Mouse (Mus musculus) right cerebral cortex, postnatal 14 days (tissue): ENCODE measurements at regions not wholly inside any gene's neighbourhood (a gene's known extent, or its start where the extent isn't known, plus 50 kb on each side); places are given as distances from the start of the nearest gene placed in this dataset.

Experiments
- DNase-seq: peaks from one replicate; pipeline ENCODE4 v3.0.0; 2022

GRCm38 (mm10) chr4:22997198-22997985 is 509.2 kb upstream of the Pou3f2 start:
- peak; percentile 5 for DNase-seq

GRCm38 (mm10) chr4:22986763-22987468 is 498.8 kb upstream of the Pou3f2 start:
- no peak for DNase-seq

DNA sequence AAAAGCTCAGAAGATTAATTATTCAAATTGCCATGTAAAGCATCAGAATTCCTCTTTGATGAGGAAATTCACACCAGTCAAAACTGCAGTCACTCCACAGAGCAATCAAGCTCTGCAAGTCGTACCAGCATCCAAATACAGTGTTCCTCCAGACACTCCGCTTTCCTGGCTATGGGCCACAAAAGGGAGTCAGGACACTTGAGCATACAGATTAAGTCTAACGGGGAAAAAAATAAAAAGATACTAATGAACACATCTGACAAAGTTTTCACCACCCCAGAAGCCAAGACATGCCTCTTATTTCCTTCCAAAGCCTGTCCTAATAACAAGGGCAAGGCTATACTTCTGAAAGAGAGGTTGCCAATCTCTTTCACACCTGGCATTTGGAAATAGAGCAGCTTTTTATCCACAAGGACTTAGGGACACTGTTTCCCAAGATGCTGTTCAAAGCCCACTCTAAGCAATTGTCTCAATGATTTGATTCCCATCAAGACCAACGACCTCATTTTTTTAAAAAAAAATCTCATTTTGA is 485.5 kb upstream of the Pou3f2 start:
- DNase-seq = no peak

GRCm38 (mm10) chr4:22972784-22973584 is 484.8 kb upstream of the Pou3f2 start:
- no peak for DNase-seq

GRCm38 (mm10) chr4:22971127-22971526 is 483.0 kb upstream of the Pou3f2 start:
- DNase-seq = no peak

GRCm38 (mm10) chr4:22970495-22970894 is 482.3 kb upstream of the Pou3f2 start:
- DNase-seq = no peak

GRCm38 (mm10) chr4:22949422-22949821 is 461.3 kb upstream of the Pou3f2 start:
- DNase-seq = no peak

GRCm38 (mm10) chr4:22948880-22949279 is 460.7 kb upstream of the Pou3f2 start:
- no peak for DNase-seq

DNA sequence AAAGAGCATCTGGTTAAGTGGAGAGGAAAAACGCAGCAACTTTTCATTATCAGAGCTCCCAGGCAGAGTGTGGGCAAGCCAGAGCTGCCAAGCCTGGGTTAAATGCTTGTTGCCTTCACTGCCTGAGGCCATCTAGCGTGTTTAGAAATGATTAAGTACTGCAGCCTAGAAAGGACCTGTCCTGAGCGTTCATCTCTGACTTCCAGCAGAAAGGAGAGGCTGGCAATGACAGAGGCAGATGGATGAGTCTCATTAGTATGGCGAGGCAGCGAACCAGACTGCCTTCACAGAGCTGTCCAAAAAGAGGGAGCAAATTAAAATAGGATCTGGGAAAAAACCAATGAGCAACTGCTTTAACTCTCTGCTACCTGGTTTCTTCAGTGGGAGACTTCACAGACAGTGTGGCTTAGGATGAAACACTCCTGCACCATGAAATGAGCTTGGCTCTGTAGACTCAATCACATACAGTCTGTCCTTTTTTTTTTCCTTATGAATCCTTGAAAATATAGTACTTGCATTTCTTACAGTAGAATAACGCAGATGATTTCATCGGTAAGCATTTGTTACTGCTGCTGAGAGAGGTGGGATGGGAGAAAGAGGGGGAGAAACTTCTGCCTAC is 458.7 kb upstream of the Pou3f2 start:
- no peak for DNase-seq

- DNase-seq = no peak
Measured at GRCm38 (mm10) chr4:22938302-22938701, 450.1 kb upstream of the Pou3f2 start.

- peak; percentile 8 for DNase-seq
Measured at GRCm38 (mm10) chr4:22924181-22924580, 436.0 kb upstream of the Pou3f2 start.

GRCm38 (mm10) chr4:22914886-22915285 is 426.7 kb upstream of the Pou3f2 start:
- DNase-seq = no peak

DNA sequence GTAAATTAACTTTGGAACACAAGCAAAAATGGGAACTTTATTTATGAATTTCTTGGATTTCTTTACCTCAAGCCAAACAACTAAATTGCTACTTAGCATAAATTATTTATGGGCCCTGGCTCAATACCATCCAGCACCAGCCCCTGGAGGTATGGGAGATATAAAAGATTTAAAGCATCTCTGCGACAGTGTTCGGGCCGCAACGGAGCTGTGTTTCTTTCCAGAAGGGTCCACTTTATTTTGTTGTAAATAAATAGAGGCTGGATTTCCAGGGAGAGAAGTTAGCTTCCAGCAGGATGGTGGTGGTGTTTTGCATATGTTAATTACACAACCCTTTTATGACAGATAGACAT is 404.5 kb upstream of the Pou3f2 start:
- DNase-seq = no peak

- DNase-seq = no peak
Measured at GRCm38 (mm10) chr4:22891974-22892693, 404.0 kb upstream of the Pou3f2 start.

- no peak for DNase-seq
Measured at GRCm38 (mm10) chr4:22880692-22881091, 392.5 kb upstream of the Pou3f2 start.

GRCm38 (mm10) chr4:22875392-22875791 is 387.2 kb upstream of the Pou3f2 start:
- DNase-seq = no peak

DNA sequence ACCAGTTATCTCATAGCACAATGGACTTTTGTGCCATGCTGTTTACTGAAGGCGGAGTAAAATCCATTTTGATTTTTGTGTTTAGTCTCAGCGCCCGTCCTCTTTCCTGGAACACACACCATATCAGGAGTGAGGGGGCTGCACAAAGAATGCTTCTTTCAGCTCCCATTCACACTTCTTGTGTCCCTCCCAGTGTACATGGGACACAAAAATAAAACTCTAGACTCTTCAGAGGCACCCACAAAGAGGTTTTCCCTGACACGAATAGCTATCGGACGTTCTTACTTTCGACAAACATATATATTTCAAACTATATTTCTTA is 347.9 kb upstream of the Pou3f2 start:
- no peak for DNase-seq

DNA sequence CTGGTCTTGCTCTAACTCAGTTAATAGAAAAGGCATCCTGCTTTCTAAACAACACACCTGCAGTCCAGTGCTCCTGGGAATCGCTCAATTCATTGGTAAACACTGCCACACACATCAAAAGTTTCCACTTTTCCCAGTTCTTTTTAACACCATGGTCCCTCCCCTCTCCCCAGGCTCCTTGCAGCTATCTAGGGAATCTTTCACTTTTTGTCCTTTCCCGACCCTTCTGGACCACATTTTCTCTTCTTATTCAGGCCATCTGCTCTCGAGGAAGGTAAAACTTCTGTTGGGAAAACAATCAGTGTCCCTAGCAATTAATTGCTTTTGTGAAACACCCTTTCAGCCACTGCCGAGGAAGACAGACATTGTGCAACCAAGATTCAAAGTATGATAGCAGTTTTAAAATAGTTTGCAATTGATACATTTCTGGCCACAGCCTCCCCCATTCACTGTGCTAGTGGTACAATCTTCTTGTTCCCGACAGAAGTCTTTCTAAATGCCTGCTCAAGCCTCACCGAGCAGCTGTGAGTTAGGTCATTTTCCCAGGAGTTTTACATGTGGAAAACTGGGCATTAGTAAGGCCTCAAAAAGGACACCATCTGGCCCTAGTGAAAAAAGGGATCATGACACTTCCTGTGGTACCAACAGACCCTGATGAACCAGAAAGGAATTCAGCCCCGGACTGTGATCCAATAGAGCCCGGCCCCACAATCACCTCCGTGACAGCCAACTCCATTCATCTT is 347.4 kb upstream of the Pou3f2 start:
- no peak for DNase-seq

DNA sequence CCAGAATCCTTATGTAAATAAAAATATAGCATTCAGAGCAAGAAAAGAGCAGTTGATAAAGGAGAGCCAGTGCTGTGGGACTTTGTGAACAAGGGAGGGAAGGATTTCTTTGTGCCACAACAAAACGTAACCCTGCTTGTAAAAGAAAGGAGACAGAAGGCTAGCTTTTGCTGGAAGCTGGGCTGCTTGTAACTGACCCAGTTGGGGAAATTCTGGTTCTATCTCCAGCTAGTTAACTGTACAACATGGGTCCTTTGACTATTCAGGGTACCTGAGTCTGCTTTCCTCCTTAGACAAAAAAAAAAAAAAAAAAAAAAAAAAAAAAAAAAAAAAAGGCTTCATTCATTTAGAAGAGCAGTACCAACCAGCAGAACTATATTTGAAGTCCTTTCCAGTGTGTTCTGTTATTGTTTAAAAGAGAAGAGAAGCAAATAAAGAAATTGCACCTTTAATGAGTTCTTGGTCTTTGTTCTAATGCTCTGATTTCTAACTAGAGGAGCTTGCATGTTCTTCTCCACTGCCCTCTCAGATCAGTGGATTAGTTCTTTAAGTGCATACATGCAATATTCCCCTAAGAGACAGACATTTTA is 345.8 kb upstream of the Pou3f2 start:
- no peak for DNase-seq

- DNase-seq = no peak
Measured at GRCm38 (mm10) chr4:22803665-22804064, 315.5 kb upstream of the Pou3f2 start.

- no peak for DNase-seq
Measured at GRCm38 (mm10) chr4:22792826-22793225, 304.7 kb upstream of the Pou3f2 start.
